Mouse (Mus musculus): ENCODE data around the gene Tab2. TPM values are rescaled to one million over a fixed set of nuclear protein-coding genes. Genes with fewer than 3 reads are reported as not detected.
"Not testable (repeated sequence)": the region's sequence is repeated elsewhere in the genome, so short reads cannot be mapped to it uniquely, and the experiment has no call there.

Tab2 gene
- polyA plus RNA-seq, 1 experiment from 2014 or later: 18.1 TPM

DNA sequence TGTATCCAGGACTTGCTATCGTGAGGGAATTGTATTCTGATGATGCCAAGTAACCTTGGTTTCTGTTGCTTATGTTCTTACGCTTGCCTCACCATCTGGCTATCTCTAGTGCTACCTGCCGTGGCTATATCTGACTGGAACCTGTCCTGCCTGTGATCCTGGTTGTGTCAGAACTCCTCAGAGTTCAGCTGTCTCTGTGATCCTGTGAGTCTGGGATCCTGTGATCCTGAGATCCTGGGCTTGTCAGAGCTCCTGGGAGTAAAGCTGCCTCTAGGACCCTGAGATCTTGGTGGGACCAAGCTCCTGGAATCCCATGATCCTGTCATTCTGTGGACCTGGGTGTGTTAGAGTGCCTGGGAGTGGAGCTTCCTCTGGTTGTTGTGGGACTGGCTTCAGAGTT lies 74.1 kb downstream of the Tab2 start:
- WGBS: 81% methylated on average over 3 of the region's 3 CpGs
- H3K4me2 ChIP-seq: no peak overlapping the region
- H3K27ac ChIP-seq: no peak overlapping the region
- no peaks in the 10 kb centered on the region for H3K4me1 ChIP-seq
- no peak overlapping the region for H3K9ac ChIP-seq
- no peak for ATAC-seq (ENCODE audit: borderline replicate concordance, extremely low read depth, low FRiP score, low TSS enrichment)
- H3K27me3 ChIP-seq: no peaks in the 10 kb centered on the region
- no peaks in the 10 kb centered on the region for H3K9me3 ChIP-seq
- no peaks in the 10 kb centered on the region for H3K36me3 ChIP-seq
- H3K4me3 ChIP-seq: no peak overlapping the region

DNA sequence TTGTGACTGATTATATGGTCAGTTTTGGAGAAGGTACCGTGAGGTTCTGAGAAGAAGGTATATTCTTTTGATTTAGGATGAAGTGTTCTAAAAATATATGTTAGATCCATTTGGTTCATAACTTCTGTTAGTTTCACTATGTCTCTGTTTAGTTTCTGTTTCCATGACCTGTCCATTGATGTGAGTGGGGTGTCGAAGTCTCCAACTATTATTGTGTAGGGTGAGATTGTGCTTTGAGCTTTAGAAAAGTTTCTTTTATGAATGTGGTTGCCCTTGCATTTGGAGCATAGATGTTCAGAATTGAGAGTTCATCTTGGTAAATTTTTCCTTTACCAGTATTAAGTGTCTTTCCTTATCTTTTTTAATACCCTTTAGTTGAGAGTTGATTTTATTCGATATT lies 75.7 kb downstream of the Tab2 start:
- H3K9me3 ChIP-seq; H3K4me1 ChIP-seq; H3K4me2 ChIP-seq; H3K36me3 ChIP-seq; H3K27me3 ChIP-seq; H3K27ac ChIP-seq; ATAC-seq (ENCODE audit: borderline replicate concordance, extremely low read depth, low FRiP score, low TSS enrichment); H3K9ac ChIP-seq; H3K4me3 ChIP-seq: not testable (repeated sequence)
- WGBS: 93% methylated on average over 3 of the region's 3 CpGs

DNA sequence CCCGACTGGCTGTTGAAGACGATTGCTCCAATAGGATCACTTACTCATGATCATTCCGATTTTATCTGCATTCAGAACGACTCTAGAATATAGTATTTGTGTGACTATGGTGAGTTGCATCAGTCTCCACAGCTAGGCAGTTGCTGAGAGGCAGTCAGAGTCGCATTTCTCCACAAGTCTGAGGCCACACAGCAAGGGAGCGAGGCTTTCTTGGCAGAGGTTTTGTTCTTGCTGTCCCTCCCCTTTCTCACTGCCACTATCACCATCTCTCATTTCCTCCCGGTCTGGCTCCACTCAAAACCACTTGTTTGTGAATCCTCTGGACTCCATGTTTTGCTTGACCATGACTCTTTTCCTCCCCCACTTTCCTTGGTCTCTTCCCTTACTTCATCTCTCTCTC lies 81.8 kb downstream of the Tab2 start:
- Histone ChIP-seq H3K27ac (no peak overlapping the region), H3K4me2 (no peak overlapping the region), H3K27me3 (peaks cover 6% of the 10 kb centered on the region; the same call in 1 of the 2 replicates), H3K4me3 (no peak overlapping the region), H3K4me1 (peaks cover 11% of the 10 kb centered on the region; the same call in 1 of the 2 replicates), H3K9me3 (no peaks in the 10 kb centered on the region), H3K9ac (no peak overlapping the region), H3K36me3 (no peaks in the 10 kb centered on the region)
- WGBS: 53% methylated on average over 7 of the region's 7 CpGs
- peak; percentile 74; the same call in 1 of the 2 replicates for ATAC-seq (ENCODE audit: borderline replicate concordance, extremely low read depth, low FRiP score, low TSS enrichment)

DNA sequence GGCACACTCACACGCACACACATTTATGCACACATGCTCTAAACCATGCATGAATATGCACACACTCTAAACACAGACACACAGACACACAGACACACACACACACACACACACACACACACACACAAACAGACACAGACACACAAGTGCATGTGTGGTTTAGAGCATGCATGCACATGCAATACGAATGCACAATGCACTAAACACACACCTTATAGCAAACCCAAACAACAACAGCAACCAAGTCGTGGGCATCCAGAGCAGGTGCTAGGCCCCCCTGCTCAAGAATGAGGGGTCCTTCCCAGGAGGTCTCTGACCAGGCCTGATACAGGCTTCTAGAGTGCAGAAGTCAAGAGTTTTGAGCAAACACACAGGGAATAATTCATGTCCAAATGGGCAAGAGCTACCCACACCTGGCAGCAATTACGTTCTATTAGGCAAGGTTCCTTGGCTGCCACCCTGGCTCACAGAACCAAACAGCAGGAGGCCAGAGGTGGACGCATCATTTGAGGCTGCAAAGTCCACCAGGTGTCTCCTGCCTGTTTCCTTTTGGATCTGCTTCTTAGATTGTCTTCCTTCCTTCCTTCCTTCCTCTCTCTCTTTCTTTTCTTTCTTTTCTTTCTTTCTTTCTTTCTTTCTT lies 84.5 kb downstream of the Tab2 start:
- peaks cover 19% of the 10 kb centered on the region; the same call in 1 of the 2 replicates for H3K4me1 ChIP-seq
- H3K36me3 ChIP-seq: no peaks in the 10 kb centered on the region
- H3K27me3 ChIP-seq: peaks cover 33% of the 10 kb centered on the region
- no peaks in the 10 kb centered on the region for H3K9me3 ChIP-seq
- no peak overlapping the region for H3K4me2 ChIP-seq
- no peak overlapping the region for H3K27ac ChIP-seq
- H3K9ac ChIP-seq: no peak overlapping the region
- ATAC-seq (ENCODE audit: borderline replicate concordance, extremely low read depth, low FRiP score, low TSS enrichment): no peak
- H3K4me3 ChIP-seq: no peak overlapping the region
- WGBS: 82% methylated on average over 5 of the region's 5 CpGs

DNA sequence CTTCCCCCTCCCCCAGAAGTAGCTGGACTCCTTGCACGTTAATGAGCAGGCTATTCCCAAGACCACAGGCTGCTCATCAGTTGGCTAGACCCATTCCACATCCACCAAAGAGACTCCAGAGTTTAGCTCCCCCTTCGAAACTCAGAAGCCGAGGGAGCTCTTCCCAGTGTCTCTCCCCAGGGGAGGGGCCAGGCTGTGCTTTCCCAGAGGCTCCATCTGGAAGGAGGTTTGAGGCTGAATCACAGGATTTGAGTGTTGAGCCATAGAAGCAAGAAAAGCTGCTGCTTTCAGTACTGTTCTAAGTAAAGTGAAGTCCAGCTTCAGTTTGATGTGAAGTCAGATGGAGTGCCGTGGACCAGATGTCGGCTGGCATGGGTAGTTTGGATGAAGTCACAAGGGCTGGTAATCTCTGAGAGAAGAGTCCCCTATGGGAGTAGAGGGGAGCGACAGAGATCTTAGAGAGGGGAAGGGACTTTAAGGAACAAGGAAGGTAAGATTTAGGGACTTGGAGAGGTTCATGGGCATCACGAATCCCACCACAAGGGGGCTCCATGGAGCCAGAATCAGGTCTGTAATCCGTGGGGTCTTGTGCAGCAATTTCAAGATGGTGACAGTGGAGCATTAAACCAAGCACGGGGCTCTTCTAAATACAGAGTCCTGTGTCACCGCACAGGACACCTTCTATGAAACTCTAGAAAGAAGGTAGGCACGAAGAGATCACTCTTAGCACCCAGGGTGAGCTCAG lies 85.3 kb downstream of the Tab2 start:
- no peak for ATAC-seq (ENCODE audit: borderline replicate concordance, extremely low read depth, low FRiP score, low TSS enrichment)

DNA sequence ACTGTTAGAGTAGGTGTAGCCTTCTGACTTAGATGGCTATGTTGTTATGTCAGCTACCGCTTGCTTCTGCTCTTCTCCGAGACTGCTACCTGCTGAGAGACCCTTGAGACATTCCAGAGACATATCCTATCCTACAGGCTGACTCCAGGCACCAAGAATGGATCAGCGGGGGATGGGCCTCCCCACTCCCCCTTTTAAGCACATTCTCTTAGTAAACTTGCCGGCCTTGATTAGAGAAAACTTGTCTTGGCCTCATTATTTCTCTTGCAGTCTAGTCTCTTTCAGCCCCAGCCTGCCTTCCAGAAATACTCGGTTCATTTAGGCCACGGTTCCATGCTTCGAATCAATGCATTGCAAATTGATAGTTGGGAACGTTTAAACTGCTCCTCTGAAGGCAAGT lies 86.3 kb downstream of the Tab2 start:
- H3K27ac ChIP-seq: no peak overlapping the region
- 59% methylated on average over 8 of the region's 8 CpGs for WGBS

More for the DNA sequence above, 85.3 kb downstream of the Tab2 start:
- no peak overlapping the region for H3K9ac ChIP-seq
- no peaks in the 10 kb centered on the region for H3K36me3 ChIP-seq
- H3K4me1 ChIP-seq: peaks cover 19% of the 10 kb centered on the region; the same call in 1 of the 2 replicates
- H3K27me3 ChIP-seq: peaks cover 34% of the 10 kb centered on the region
- no peaks in the 10 kb centered on the region for H3K9me3 ChIP-seq
- no peak overlapping the region for H3K27ac ChIP-seq
- H3K4me2 ChIP-seq: no peak overlapping the region
- WGBS: 56% methylated on average over 11 of the region's 11 CpGs
- no peak overlapping the region for H3K4me3 ChIP-seq

DNA sequence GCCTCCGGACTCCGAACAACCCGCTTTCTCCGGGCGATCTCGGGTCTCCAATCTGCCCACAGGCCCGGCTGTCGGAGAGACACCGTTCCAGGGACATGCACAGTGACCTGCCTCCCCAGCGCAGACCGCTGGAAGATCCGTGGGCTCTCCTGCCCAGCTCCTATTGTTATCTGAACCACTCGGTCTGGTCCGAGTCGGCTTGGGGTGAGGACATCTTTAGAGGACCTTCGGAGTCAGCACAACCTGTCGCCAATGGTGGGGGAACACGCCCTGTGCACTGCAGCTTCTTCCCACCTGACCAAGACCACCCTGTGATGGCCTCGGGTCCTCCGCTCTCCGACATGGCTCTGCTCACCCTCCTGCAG lies 88.4 kb downstream of the Tab2 start:
- peaks cover 34% of the 10 kb centered on the region for H3K27me3 ChIP-seq
- 0 out of 2 replicates have a peak overlapping the region, but pooled peaks have one; percentile 3 for H3K9ac ChIP-seq

More for the DNA sequence above, 86.3 kb downstream of the Tab2 start:
- Histone ChIP-seq H3K36me3 (no peaks in the 10 kb centered on the region), H3K27me3 (peaks cover 34% of the 10 kb centered on the region), H3K4me3 (no peak overlapping the region), H3K4me1 (peaks cover 19% of the 10 kb centered on the region; the same call in 1 of the 2 replicates), H3K9me3 (no peaks in the 10 kb centered on the region), H3K4me2 (no peak overlapping the region), H3K9ac (no peak overlapping the region)
- no peak for ATAC-seq (ENCODE audit: borderline replicate concordance, extremely low read depth, low FRiP score, low TSS enrichment)

DNA sequence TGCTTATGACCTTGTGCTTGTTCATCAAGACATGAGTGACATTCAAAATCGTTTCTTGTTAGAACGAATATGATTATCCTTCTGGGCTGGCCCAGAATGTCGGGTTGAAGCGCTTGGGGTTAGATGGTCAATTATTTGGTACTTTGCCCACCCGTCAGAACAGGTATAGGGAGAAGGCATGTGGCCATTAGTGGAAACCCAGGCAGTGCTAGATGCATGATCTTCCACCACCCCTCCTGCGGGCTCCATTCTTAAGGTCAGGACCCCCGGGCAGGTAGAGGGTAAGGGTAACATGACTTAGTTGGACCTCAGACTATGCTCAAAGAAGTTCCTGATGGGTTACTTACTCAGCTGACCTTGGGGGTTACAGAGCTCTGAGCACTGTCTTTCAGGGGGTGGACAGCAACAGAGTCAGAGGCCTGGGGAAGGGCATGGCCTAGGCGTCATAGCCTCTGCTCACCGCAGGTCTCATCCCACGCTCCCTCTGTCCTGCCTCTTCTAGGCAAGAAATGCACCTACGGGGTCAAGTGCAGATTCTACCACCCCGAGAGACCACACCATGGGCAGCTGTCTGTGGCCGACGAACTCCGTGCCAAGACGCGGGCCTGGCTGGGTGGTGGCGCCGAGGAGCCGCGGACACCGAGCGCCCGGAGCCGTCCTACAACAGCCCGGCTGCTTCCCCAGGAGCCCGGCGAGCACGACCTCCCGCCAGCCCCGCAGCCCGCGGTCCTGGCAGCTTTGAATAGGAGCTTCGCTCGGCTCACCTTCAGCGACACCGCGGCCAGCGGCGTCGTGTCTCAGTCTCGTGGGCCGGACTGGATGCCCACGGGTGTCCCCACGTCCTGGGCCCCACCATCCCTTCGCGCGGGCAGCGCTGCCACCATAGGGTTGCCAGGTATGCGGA lies 89.0 kb downstream of the Tab2 start:
- 21% methylated on average over 44 of the region's 50 CpGs for WGBS
- Histone ChIP-seq H3K27me3 (peaks cover 34% of the 10 kb centered on the region), H3K9me3 (no peaks in the 10 kb centered on the region), H3K4me2 (peak overlapping the region; percentile 63), H3K36me3 (no peaks in the 10 kb centered on the region), H3K4me1 (peaks cover 12% of the 10 kb centered on the region; the same call in 1 of the 2 replicates), H3K27ac (no peak overlapping the region), H3K4me3 (peak overlapping the region; percentile 33), H3K9ac (0 out of 2 replicates have a peak overlapping the region, but pooled peaks have one; percentile 3)
- 0 out of 2 replicates have a peak, but pooled peaks have one; percentile 40 for ATAC-seq (ENCODE audit: borderline replicate concordance, extremely low read depth, low FRiP score, low TSS enrichment)

More for the DNA sequence above, 88.4 kb downstream of the Tab2 start:
- Histone ChIP-seq H3K4me1 (peaks cover 12% of the 10 kb centered on the region; the same call in 1 of the 2 replicates), H3K36me3 (no peaks in the 10 kb centered on the region), H3K9me3 (no peaks in the 10 kb centered on the region), H3K4me2 (peak overlapping the region; percentile 63), H3K4me3 (peak overlapping the region; percentile 33), H3K27ac (no peak overlapping the region)
- ATAC-seq (ENCODE audit: borderline replicate concordance, extremely low read depth, low FRiP score, low TSS enrichment): no peak
- 19% methylated on average over 21 of the region's 21 CpGs for WGBS

DNA sequence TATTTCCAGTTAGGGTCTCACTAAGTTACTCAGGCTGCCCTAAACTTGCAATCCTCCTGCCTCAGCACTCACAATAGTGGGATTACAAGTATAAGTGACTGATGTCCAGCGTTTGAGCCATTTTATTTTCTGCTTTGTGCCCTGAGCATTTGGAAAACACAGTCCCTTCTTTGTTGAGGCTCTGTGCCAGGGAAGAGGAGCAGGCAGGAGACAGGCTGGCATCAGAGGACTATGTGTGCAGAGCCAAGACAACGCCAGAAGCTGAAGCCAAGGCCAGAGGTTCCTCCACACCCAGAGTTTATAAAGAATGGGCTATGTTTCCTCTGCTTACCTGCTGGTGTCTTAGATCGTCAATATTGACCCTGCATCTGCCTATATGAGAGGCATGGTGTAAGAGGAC lies 91.2 kb downstream of the Tab2 start:
- H3K4me2 ChIP-seq: no peak overlapping the region
- H3K36me3 ChIP-seq: no peaks in the 10 kb centered on the region
- no peaks in the 10 kb centered on the region for H3K9me3 ChIP-seq
- H3K27me3 ChIP-seq: peaks cover 34% of the 10 kb centered on the region
- 86% methylated on average over 3 of the region's 3 CpGs for WGBS
- no peak overlapping the region for H3K9ac ChIP-seq
- no peak for ATAC-seq (ENCODE audit: borderline replicate concordance, extremely low read depth, low FRiP score, low TSS enrichment)
- no peak overlapping the region for H3K27ac ChIP-seq
- peaks cover 8% of the 10 kb centered on the region; the same call in 1 of the 2 replicates for H3K4me1 ChIP-seq
- H3K4me3 ChIP-seq: no peak overlapping the region

DNA sequence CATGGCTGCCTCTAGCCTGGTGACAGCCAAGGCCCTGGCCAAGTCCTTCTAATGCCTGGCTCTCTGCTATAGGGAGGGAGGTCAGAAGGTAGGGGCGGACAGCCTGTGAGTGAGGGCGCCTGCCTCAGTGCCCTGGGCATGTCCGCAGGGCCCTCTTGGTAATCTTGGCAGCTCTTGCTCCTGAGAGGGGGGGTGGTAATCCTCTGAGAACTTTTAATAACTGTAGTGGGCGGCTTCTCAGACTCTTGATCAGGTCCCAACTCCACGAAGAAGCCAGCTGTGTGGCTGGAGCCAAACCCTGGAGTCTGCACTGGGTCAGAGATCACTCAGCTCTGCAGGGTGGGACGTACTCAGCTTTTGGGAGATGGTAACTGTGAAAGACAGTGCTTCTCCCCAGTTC lies 91.8 kb downstream of the Tab2 start:
- Histone ChIP-seq H3K36me3 (no peaks in the 10 kb centered on the region), H3K27me3 (peaks cover 28% of the 10 kb centered on the region), H3K27ac (no peak overlapping the region), H3K9me3 (no peaks in the 10 kb centered on the region), H3K9ac (no peak overlapping the region), H3K4me3 (no peak overlapping the region), H3K4me2 (no peak overlapping the region), H3K4me1 (peaks cover 8% of the 10 kb centered on the region; the same call in 1 of the 2 replicates)
- WGBS: 62% methylated on average over 6 of the region's 6 CpGs
- ATAC-seq (ENCODE audit: borderline replicate concordance, extremely low read depth, low FRiP score, low TSS enrichment): peak; percentile 33; the same call in 1 of the 2 replicates

DNA sequence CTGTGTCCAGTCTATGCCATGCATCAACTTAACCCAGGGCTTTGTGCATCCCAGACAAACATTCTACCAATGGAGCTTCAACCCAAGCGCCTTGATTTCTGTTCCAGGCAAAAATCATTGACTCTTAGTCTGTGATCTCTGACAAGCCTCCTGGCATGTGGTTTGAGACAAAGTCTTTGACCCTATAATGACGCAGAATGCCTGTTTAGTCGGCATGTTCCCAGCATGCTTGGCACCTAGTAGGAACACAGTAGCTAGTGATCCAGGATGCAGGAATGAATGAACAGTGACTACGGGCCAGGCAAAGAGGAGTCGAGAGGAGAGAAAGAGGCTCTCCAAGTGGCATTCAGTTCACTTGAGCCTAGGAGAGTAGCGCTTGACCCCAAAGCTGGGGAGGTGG lies 92.6 kb downstream of the Tab2 start:
- Histone ChIP-seq H3K27ac (no peak overlapping the region), H3K4me2 (no peak overlapping the region), H3K27me3 (peaks cover 20% of the 10 kb centered on the region), H3K9ac (no peak overlapping the region), H3K4me1 (peaks cover 8% of the 10 kb centered on the region; the same call in 1 of the 2 replicates), H3K4me3 (no peak overlapping the region), H3K36me3 (no peaks in the 10 kb centered on the region), H3K9me3 (no peaks in the 10 kb centered on the region)
- 91% methylated on average over 6 of the region's 6 CpGs for WGBS
- ATAC-seq (ENCODE audit: borderline replicate concordance, extremely low read depth, low FRiP score, low TSS enrichment): no peak

All from lung, embryonic 15.5 days (tissue).